Mouse (Mus musculus) lung, adult 2 months (tissue): Measurements from ENCODE around the gene Hoxa5.
A peak's percentile ranks its signal among the peaks of the same experiment; 100 is the strongest.

Experiments
- CTCF ChIP-seq: fragments of 200-500 bp; IDR thresholded peaks from 2 replicates; pipeline ENCODE4 v1.5.1; 2011; ENCODE audit warnings: mild to moderate bottlenecking, low read length, control low read depth; ENCODE audit not compliant: insufficient read depth
- POLR2A ChIP-seq: fragments of 200-500 bp; IDR thresholded peaks from 2 replicates; pipeline ENCODE4 v1.6.1; 2011; ENCODE audit warnings: low read depth, mild to moderate bottlenecking, control low read depth, low read length, borderline replicate concordance; ENCODE audit errors: extremely low read depth

DNA sequence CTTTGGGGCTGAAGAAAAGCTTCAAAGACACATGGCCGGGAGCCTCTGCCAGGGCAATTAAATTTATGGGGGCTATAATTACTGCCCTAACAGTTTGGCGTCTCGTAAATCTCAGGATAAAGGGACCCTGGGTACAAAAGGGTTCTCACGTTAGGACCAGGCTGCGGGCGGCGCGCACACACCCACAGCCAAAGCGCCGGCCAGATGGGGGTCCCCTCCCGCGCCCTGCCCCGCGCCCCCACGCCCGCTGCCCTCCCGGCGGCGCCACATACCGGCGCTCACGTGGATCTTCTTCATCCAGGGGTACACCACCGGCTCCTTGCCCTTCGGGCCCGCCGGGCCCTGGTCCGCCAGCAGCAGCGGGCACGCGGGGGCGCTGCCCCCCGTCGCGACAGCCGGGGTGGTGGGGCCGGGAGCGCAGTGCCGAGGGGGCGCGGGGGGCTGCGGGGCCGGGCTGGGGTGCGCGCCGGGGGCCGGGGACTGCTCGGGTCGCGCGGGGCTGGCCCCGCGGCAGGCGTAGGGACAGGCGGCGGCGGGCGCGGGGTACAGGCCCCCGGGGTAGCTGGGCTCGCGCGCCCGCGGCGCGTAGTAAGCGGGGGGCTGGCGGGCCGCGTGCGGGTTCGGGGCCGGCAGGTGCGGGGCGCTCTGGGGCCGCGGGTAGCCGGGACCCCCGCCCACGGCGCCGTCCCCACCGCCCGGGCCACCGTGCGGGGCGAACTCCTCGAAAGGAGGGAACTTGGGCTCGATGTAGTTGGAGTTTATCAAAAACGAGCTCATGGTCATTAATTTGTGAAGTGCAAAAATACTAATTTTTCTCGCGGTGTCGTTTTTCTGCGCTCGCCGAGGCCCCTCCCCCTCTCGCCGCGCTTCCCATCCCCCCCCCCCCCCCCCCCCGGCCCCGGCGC, 13.2 kb downstream of the Hoxa5 start, which contains the start of gene Hoxa4:
- TF ChIP-seq POLR2A = 0 out of 2 replicates have a peak, but pooled peaks have one; percentile 7
- TF ChIP-seq CTCF = no peak
